Mouse (Mus musculus): ENCODE results near the gene Thap7.

DNA sequence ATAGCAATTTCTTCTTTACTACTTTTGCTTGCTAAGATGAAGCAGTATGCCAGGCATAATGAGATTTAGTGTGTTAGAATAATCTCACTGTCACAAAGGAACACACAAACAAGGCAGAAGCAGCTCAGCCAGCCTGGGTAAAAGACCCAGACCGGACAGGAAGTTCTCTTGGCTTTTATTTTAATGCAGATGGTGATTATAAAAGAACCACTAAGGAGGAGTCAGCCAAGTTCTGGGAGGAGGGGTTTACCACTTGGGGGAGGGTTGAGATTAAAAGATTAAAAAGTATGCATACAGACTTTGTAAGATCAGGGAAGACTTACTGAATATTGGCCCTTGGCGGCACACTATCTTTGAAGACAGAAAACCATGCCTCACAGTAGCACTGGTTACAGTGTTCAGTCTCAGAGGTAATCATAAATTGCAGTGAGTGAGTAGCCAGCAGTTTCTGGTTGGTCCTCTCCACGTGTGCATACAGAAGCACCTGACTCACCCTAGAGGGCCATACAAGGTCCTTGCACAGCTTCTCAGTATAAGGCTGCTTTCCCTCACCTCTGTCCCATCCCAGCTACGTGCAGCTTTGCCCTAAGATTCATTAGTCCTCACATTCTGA is 52.5 kb downstream of the Thap7 start:
- TF ChIP-seq POLR2A (IDR thresholded peaks at IDR 0.05; ENCODE audit: borderline replicate concordance, extremely low read depth, insufficient read depth, insufficient read length, poor library complexity, severe bottlenecking) = no peak
- TF ChIP-seq CTCF (IDR thresholded peaks at IDR 0.05; ENCODE audit: borderline replicate concordance, extremely low read depth, insufficient read depth, insufficient read length) = no peak
